Mouse (Mus musculus) CH12F3 (cell line): Measurements from ENCODE around the gene Gbp8.
"Not testable (repeated sequence)": the region's sequence is repeated elsewhere in the genome, so short reads cannot be mapped to it uniquely, and the experiment has no call there.

Experiments
- in situ Hi-C: fragments of 300-500 bp; cut with MboI; formaldehyde crosslinking; loops from 2 replicates; pipeline ENCODE4 v1.14.3; 2020; ENCODE audit warnings: low sequenced_read_pairs

Gene Gbp8

GRCm38 (mm10) chr5:105060224-105060623 lies 79.1 kb downstream of the Gbp8 start:
- in situ Hi-C loops: no loop called here

- in situ Hi-C loops: no loop called here
These were observed 84.1 kb downstream of the Gbp8 start for GRCm38 (mm10) chr5:105055279-105055678.

- in situ Hi-C loops: not testable (repeated sequence)
These were observed 85.7 kb downstream of the Gbp8 start for GRCm38 (mm10) chr5:105053471-105054169.

- in situ Hi-C loops: no loop called here
These were observed 107.0 kb downstream of the Gbp8 start for GRCm38 (mm10) chr5:105032362-105032761.

- in situ Hi-C loops: no loop called here
These were observed 126.8 kb downstream of the Gbp8 start for GRCm38 (mm10) chr5:105012551-105012950.

GRCm38 (mm10) chr5:105011570-105011969 lies 127.8 kb downstream of the Gbp8 start:
- in situ Hi-C loops: no loop called here

- in situ Hi-C loops: no loop called here
These were observed 129.0 kb downstream of the Gbp8 start for GRCm38 (mm10) chr5:105010376-105010775.

GRCm38 (mm10) chr5:104989411-104989810 lies 149.9 kb downstream of the Gbp8 start:
- in situ Hi-C loops: no loop called here

- in situ Hi-C loops: no loop called here
These were observed 151.3 kb downstream of the Gbp8 start for GRCm38 (mm10) chr5:104988000-104988399.

- in situ Hi-C loops: no loop called here
These were observed 152.6 kb downstream of the Gbp8 start for GRCm38 (mm10) chr5:104986706-104987105.

GRCm38 (mm10) chr5:104982535-104982934 lies 156.8 kb downstream of the Gbp8 start, which contains the start of gene Abcg3:
TSS of gene Abcg3 (minus strand) at chr5:104982718.
- in situ Hi-C loops: no loop called here

GRCm38 (mm10) chr5:104979040-104979513 lies 160.3 kb downstream of the Gbp8 start:
- in situ Hi-C loops: no loop called here
